Mouse (Mus musculus): ENCODE measurements around the gene Rin1.

DNA sequence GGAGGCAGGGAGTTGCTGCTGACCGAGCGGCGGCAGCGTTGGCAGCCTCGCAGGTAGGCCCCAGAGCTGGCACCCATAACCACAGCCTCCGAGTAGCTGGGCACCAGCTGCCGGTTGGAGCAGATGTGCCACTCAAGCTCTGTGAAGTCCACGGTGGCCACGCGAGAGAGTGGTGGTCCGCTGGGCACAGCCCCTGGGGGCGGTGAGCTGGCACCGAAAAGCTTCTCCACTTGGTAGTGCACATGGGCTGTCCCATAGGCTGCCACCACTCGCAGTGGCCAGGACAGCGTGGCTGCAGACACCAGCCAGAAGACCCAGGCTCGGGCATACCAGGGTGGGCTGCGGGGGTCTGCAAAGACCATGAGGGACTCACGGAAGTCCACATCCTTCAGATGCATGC lies 31.7 kb downstream of the Rin1 start:
- TF ChIP-seq POLR2A (IDR thresholded peaks at IDR 0.05; ENCODE audit: extremely low read depth, insufficient read depth, low read length): no peak
- no peak for TF ChIP-seq CTCF (IDR thresholded peaks at IDR 0.05; ENCODE audit: low read depth, low read length)
